Mouse (Mus musculus) ES-E14 (cell line): ENCODE data around the gene Vav3.

Source experiments
- CHD2 ChIP-seq: IDR thresholded peaks from 2 replicates; pipeline ENCODE4 v1.6.1; 2014; ENCODE audit warnings: mild to moderate bottlenecking, low read depth, low read length, inconsistent platforms
- HCFC1 ChIP-seq: IDR thresholded peaks from 2 replicates; pipeline ENCODE4 v1.6.1; 2012; ENCODE audit warnings: low read length, inconsistent platforms, borderline replicate concordance; ENCODE audit not compliant: insufficient read depth

DNA sequence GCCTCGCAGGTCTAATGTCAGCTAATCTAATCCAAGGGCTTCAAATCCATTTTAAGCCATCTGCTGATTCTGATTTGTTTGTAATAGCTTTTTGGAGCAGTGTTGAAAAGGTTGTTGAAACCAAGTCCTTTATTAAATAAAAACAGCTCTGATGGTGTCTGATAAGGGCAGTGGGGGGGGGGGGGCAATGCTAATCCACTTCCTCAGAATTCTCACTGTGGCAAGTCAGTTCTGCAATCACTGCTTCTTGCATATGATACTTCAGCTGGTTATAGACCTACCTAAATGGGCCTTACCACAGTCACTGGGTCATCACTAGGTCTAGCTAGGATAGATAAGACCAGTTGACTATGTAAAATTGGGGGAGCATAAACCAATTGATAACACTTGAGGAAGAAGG is 115.9 kb downstream of the Vav3 start:
- no peak for TF ChIP-seq CHD2
- TF ChIP-seq HCFC1 = no peak
